Mouse (Mus musculus) C2C12 (cell line): Measurements from ENCODE around the gene Dcaf6.

ENCODE experiments used
- CTCF ChIP-seq: IDR thresholded peaks from one replicate; pipeline ENCODE4 v1.5.1; 2011; ENCODE audit not compliant: control insufficient read depth, insufficient read depth, insufficient read length
- MAX ChIP-seq: IDR thresholded peaks from one replicate; pipeline ENCODE4 v1.6.1; 2011; ENCODE audit warnings: mild to moderate bottlenecking, control low read depth
- MYOG ChIP-seq: IDR thresholded peaks from one replicate; pipeline ENCODE4 v1.6.1; 2011; ENCODE audit not compliant: control insufficient read depth, insufficient read length; ENCODE audit errors: extremely low read depth

GRCm38 (mm10) chr1:165322934-165323333 is 137.3 kb downstream of the Dcaf6 start:
- TF ChIP-seq CTCF = no peak
- TF ChIP-seq MYOG = no peak
- TF ChIP-seq MAX = no peak
